Mouse (Mus musculus): Measurements from ENCODE around the gene Rnf123. TPM values are rescaled to one million over a fixed set of nuclear protein-coding genes. Genes with fewer than 3 reads are reported as not detected.

Gene Rnf123
- polyA plus RNA-seq (2015; fragmentation: Nextera tagmentation; extraction: Ambion mirVana), result 16.6 and 22.3 TPM in 2 replicates

GRCm38 (mm10) chr9:108082988-108083431 lies at the start of gene Rnf123:
Gene Rnf123 (minus strand): TSS chr9:108083346.

GRCm38 (mm10) chr9:108094184-108094941 lies 11.2 kb upstream of the Rnf123 start, which contains the start of gene Apeh:
Gene Apeh (minus strand): TSS chr9:108094606.

GRCm38 (mm10) chr9:108080168-108080567 lies 3.0 kb downstream of the Rnf123 start, which contains the start of gene Mst1:
Gene Mst1 (plus strand): TSS chr9:108080436.

GRCm38 (mm10) chr9:108052885-108053664 lies 30.1 kb downstream of the Rnf123 start, which contains the start of gene Amigo3:
Gene Amigo3 (plus strand): TSS chr9:108053159.

GRCm38 (mm10) chr9:108049016-108049455 lies 34.1 kb downstream of the Rnf123 start, which contains the start of gene Gmppb:
Gene Gmppb (plus strand): TSS chr9:108049242.

DNA sequence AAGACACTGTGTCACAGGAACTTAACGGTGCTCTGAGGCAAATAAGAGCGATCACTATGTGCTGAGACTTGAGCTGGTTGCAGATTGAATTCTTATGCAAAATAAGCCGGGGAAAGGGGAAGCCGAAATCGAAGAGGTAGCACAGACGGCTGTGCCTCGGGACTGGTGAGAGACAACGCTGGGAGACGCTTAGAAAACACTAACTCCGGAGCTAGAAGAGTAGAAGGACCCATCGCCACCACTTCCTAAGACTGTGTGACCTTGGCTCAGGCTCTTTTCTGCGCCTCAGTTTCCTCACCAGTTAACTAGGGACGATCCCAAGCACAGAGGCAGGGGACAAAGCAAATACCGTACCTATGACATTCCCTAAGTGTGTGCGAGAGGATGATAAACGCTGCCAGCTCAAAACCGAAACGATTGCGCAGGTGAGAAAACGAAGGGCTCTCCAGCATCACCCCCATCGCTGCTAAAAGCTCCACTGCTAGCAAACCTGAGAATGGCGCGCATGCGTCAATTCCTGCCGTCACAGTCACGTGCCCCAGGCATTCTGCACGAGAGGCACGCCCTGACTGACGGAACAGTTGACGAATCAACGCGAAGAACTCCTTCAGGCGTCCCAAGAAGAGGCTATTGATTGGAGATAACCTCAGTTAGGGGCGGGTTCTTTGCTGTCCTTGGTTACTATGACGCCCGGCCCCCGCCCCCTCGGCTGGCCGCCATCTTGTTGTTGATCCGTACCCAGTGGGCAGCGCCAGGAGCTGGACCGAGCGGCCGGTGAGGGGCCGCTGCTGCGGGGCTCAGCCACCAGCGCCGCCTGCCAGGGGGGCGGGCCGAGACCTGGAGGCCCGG lies 81.0 kb downstream of the Rnf123 start, which contains the start of gene Ip6k1:
Ip6k1 (plus strand) TSS at position 580 of the 849 bp plus-strand sequence.

Small RNAs within 50 kb of the gene (microRNA-seq; reads per million reads assigned to microRNA genes)
- gene Gm47303 (ENCODE audit: borderline replicate concordance, insufficient number of aligned reads), result not detected
- not detected for gene Mir7088 (ENCODE audit: borderline replicate concordance, insufficient number of aligned reads)

Other genes starting within 250 kb of the Rnf123 start
- 25.9 and 43.6 TPM in 2 replicates for gene Rbm6, start 210.1 kb downstream of the Rnf123 start, polyA plus RNA-seq (2015; fragmentation: Nextera tagmentation; extraction: Ambion mirVana)
- 10.5 and 11.8 TPM in 2 replicates for gene Mon1a, start 195.2 kb downstream of the Rnf123 start, polyA plus RNA-seq (2015; fragmentation: Nextera tagmentation; extraction: Ambion mirVana)
- 5.1 and 5.4 TPM in 2 replicates for gene Mst1r, start 176.5 kb downstream of the Rnf123 start, polyA plus RNA-seq (2015; fragmentation: Nextera tagmentation; extraction: Ambion mirVana)
- not detected in 2 replicates for gene Actl11, start 154.9 kb downstream of the Rnf123 start, polyA plus RNA-seq (2015; fragmentation: Nextera tagmentation; extraction: Ambion mirVana)
- 3.1 and 4.4 TPM in 2 replicates for gene Camkv, start 147.7 kb downstream of the Rnf123 start, polyA plus RNA-seq (2015; fragmentation: Nextera tagmentation; extraction: Ambion mirVana)
- 10.0 and 11.1 TPM in 2 replicates for gene Traip, start 133.2 kb downstream of the Rnf123 start, polyA plus RNA-seq (2015; fragmentation: Nextera tagmentation; extraction: Ambion mirVana)
- 30.4 and 55.9 TPM in 2 replicates for gene Uba7, start 107.8 kb downstream of the Rnf123 start, polyA plus RNA-seq (2015; fragmentation: Nextera tagmentation; extraction: Ambion mirVana)
- 0.66 and 0.84 TPM in 2 replicates for gene Gm20661, start 100.3 kb downstream of the Rnf123 start, polyA plus RNA-seq (2015; fragmentation: Nextera tagmentation; extraction: Ambion mirVana)
- gene Inka1, start 97.5 kb downstream of the Rnf123 start, polyA plus RNA-seq (2015; fragmentation: Nextera tagmentation; extraction: Ambion mirVana), result 36.0 and 45.0 TPM in 2 replicates
- gene Cdhr4, start 90.8 kb downstream of the Rnf123 start, polyA plus RNA-seq (2015; fragmentation: Nextera tagmentation; extraction: Ambion mirVana), result 1.8 and 2.6 TPM in 2 replicates
- 0.73 TPM in 1 of 2 replicates, not detected in the other for gene Gm20662, start 87.0 kb downstream of the Rnf123 start, polyA plus RNA-seq (2015; fragmentation: Nextera tagmentation; extraction: Ambion mirVana)
- 45.9 and 52.5 TPM in 2 replicates for gene Ip6k1, start 80.8 kb downstream of the Rnf123 start, polyA plus RNA-seq (2015; fragmentation: Nextera tagmentation; extraction: Ambion mirVana)
- gene Gmppb, start 34.1 kb downstream of the Rnf123 start, polyA plus RNA-seq (2015; fragmentation: Nextera tagmentation; extraction: Ambion mirVana), result 17.3 and 23.9 TPM in 2 replicates
- 1.7 and 2.4 TPM in 2 replicates for gene Amigo3, start 30.2 kb downstream of the Rnf123 start, polyA plus RNA-seq (2015; fragmentation: Nextera tagmentation; extraction: Ambion mirVana)
- gene Mst1, start 2.9 kb downstream of the Rnf123 start, polyA plus RNA-seq (2015; fragmentation: Nextera tagmentation; extraction: Ambion mirVana), result 2.1 and 2.7 TPM in 2 replicates
- gene Apeh, start 11.3 kb upstream of the Rnf123 start, polyA plus RNA-seq (2015; fragmentation: Nextera tagmentation; extraction: Ambion mirVana), result 43.5 and 58.7 TPM in 2 replicates
- 0.76 and 1.3 TPM in 2 replicates for gene Bsn, start 107.0 kb upstream of the Rnf123 start, polyA plus RNA-seq (2015; fragmentation: Nextera tagmentation; extraction: Ambion mirVana)
- 72.2 and 83.2 TPM in 2 replicates for gene Dag1, start 180.6 kb upstream of the Rnf123 start, polyA plus RNA-seq (2015; fragmentation: Nextera tagmentation; extraction: Ambion mirVana)
- gene Nicn1, start 207.1 kb upstream of the Rnf123 start, polyA plus RNA-seq (2015; fragmentation: Nextera tagmentation; extraction: Ambion mirVana), result 33.2 and 37.4 TPM in 2 replicates
- 6.1 and 6.2 TPM in 2 replicates for gene Amt, start 213.5 kb upstream of the Rnf123 start, polyA plus RNA-seq (2015; fragmentation: Nextera tagmentation; extraction: Ambion mirVana)
- gene Rhoa, start 222.8 kb upstream of the Rnf123 start, polyA plus RNA-seq (2015; fragmentation: Nextera tagmentation; extraction: Ambion mirVana), result 326 and 429 TPM in 2 replicates
- gene Tcta, start 222.8 kb upstream of the Rnf123 start, polyA plus RNA-seq (2015; fragmentation: Nextera tagmentation; extraction: Ambion mirVana), result 62.1 and 73.8 TPM in 2 replicates

All from adrenal gland, postnatal 0 days (tissue).